Mouse (Mus musculus): Measurements from ENCODE around the gene Gm6812. TPM values are rescaled to one million over a fixed set of nuclear protein-coding genes. Genes with fewer than 3 reads are reported as not detected.
"Not testable (repeated sequence)": the region's sequence is repeated elsewhere in the genome, so short reads cannot be mapped to it uniquely, and the experiment has no call there.

Gm6812 gene
- total RNA-seq (2021) = not detected
- polyA plus RNA-seq (2012; rRNA removed) = not detected in 2 replicates
- long read RNA-seq = 0 reads

DNA sequence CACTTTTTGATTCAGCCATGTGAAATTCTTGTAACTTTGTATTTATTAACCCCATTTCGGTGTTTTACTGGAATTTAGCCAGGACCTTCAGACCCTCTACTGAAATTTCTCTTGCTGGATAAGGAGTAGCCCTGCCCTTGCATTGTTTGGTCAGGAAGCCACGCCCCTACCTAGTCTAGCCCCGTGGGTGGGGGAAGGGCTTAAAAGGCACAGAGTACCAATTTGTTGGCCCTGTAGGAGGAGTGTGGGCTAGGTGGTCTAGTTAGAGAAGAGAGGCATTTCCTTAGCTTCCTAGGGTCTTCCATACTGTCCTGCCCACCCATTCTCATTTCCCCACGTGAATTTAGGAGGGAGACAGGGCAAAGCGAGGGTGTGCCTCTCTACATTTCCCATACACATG, at the start of gene Gm6812:
TSS of gene Gm6812 (minus strand) at position 101 of the 400 bp plus-strand sequence.
- DNase-seq = not testable (repeated sequence)

GRCm38 (mm10) chrX:68865145-68865544, 27.7 kb downstream of the Gm6812 start:
- DNase-seq = no peak

Other genes with a start within 250 kb of the Gm6812 start
- 10 to 100 TPM; 37.6 to 40.5 TPM for gene Fmr1, start 214.5 kb downstream of the Gm6812 start, total RNA-seq (2021)
- 1.0 and 4.7 TPM in 2 replicates for gene Fmr1, start 214.5 kb downstream of the Gm6812 start, polyA plus RNA-seq (2012; rRNA removed)
- 1 to 10 TPM in 1 of 2 experiments, not detected in 1; 2.1 TPM for gene Fmr1nb, start 131.2 kb downstream of the Gm6812 start, total RNA-seq (2021)
- not detected in 2 replicates for gene Fmr1nb, start 131.2 kb downstream of the Gm6812 start, polyA plus RNA-seq (2012; rRNA removed)
- 1 to 10 TPM in 1 of 2 experiments, under 1 TPM in 1; 0.55 to 2.1 TPM for gene Gm14698, start 72.0 kb downstream of the Gm6812 start, total RNA-seq (2021)
- 0.03 TPM in 1 of 2 replicates, not detected in the other for gene Gm14698, start 72.0 kb downstream of the Gm6812 start, polyA plus RNA-seq (2012; rRNA removed)

Measured in adrenal gland, adult 2 months (tissue).